Mouse (Mus musculus) brain, adult 2 months (tissue): Measurements from ENCODE around the gene Atad2b.
"Not testable (repeated sequence)": the region's sequence is repeated elsewhere in the genome, so short reads cannot be mapped to it uniquely, and the experiment has no call there.

Experiments
- DNase-seq: peaks from one replicate; pipeline ENCODE4 v3.0.0; 2011; ENCODE audit warnings: low read depth, low spot score

Atad2b gene

GRCm38 (mm10) chr12:4910496-4910895, 6.7 kb upstream of the Atad2b start:
- not testable (repeated sequence) for DNase-seq

GRCm38 (mm10) chr12:4911716-4912115, 5.4 kb upstream of the Atad2b start:
- DNase-seq = no peak

- DNase-seq = no peak
Observed at GRCm38 (mm10) chr12:4914441-4914840, 2.7 kb upstream of the Atad2b start.

GRCm38 (mm10) chr12:4914944-4915343, 2.2 kb upstream of the Atad2b start:
- DNase-seq = no peak

GRCm38 (mm10) chr12:4917805-4918591, 845 bp downstream of the Atad2b start:
- DNase-seq = peak; percentile 68

GRCm38 (mm10) chr12:4928197-4928596, 11.0 kb downstream of the Atad2b start:
- DNase-seq = no peak

- no peak for DNase-seq
Observed at GRCm38 (mm10) chr12:4930820-4931548, 13.8 kb downstream of the Atad2b start.

GRCm38 (mm10) chr12:4952272-4952671, 35.1 kb downstream of the Atad2b start:
- no peak for DNase-seq

GRCm38 (mm10) chr12:4953156-4953555, 36.0 kb downstream of the Atad2b start:
- peak; percentile 82 for DNase-seq

- DNase-seq = peak; percentile 80
Observed at GRCm38 (mm10) chr12:4972939-4973338, 55.8 kb downstream of the Atad2b start.

- DNase-seq = no peak
Observed at GRCm38 (mm10) chr12:4978324-4978723, 61.2 kb downstream of the Atad2b start.

GRCm38 (mm10) chr12:4996981-4997380, 79.8 kb downstream of the Atad2b start:
- peak; percentile 30 for DNase-seq

- peak; percentile 68 for DNase-seq
Observed at GRCm38 (mm10) chr12:5005338-5005737, 88.2 kb downstream of the Atad2b start.

GRCm38 (mm10) chr12:5005776-5006175, 88.6 kb downstream of the Atad2b start:
- not testable (repeated sequence) for DNase-seq

- not testable (repeated sequence) for DNase-seq
Observed at GRCm38 (mm10) chr12:5008638-5009037, 91.5 kb downstream of the Atad2b start.

GRCm38 (mm10) chr12:5025226-5025861, 108.2 kb downstream of the Atad2b start:
- peak; percentile 46 for DNase-seq

- peak; percentile 45 for DNase-seq
Observed at GRCm38 (mm10) chr12:5029035-5029434, 111.9 kb downstream of the Atad2b start.

- peak; percentile 74 for DNase-seq
Observed at GRCm38 (mm10) chr12:5038008-5038407, 120.9 kb downstream of the Atad2b start.

GRCm38 (mm10) chr12:5044141-5044540, 127.0 kb downstream of the Atad2b start:
- DNase-seq = no peak

GRCm38 (mm10) chr12:5048104-5048503, 131.0 kb downstream of the Atad2b start:
- no peak for DNase-seq

GRCm38 (mm10) chr12:5067590-5067989, 150.4 kb downstream of the Atad2b start:
- DNase-seq = no peak

- DNase-seq = peak; percentile 69
Observed at GRCm38 (mm10) chr12:5070131-5070530, 153.0 kb downstream of the Atad2b start.
